Mouse (Mus musculus) heart, adult 8-10 months (tissue): ENCODE measurements around the gene Olfr1250. TPM values are rescaled to one million over a fixed set of nuclear protein-coding genes. Genes with fewer than 3 reads are reported as not detected.
"Not testable (repeated sequence)": the region's sequence is repeated elsewhere in the genome, so short reads cannot be mapped to it uniquely, and the experiment has no call there.

ENCODE experiments used
- DNase-seq: peaks from one replicate; pipeline ENCODE4 v3.0.0; 2022; ENCODE audit warnings: low spot score
- total RNA-seq, 4 experiments: library from RNA; stranded (reverse); gene quantifications; 2 replicates each; pipeline ENCODE4 v1.2.4; 2022

The Olfr1250 gene
- total RNA-seq, result not detected

DNA sequence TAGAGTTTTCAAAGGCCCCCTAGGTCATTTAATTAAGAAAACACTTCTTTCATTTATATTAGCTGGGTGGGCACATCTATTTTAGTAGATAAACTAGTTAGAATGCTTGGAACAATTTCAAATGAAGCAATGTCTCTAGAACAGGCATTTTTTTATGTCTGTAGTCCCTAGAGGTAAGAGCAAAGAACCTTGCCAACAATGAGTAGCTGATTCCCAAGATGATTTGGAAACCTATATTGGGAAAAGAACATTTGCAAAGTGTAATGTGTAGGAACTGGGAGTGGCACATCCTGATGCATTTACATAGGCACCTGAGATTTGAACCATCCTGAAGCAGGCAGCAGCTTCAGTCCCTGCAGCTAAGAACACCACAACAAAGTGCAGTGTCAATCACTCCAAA lies at the start of gene Olfr1250:
Gene Olfr1250 (minus strand): TSS at position 101 of the 400 bp plus-strand sequence.
- no peak for DNase-seq

DNA sequence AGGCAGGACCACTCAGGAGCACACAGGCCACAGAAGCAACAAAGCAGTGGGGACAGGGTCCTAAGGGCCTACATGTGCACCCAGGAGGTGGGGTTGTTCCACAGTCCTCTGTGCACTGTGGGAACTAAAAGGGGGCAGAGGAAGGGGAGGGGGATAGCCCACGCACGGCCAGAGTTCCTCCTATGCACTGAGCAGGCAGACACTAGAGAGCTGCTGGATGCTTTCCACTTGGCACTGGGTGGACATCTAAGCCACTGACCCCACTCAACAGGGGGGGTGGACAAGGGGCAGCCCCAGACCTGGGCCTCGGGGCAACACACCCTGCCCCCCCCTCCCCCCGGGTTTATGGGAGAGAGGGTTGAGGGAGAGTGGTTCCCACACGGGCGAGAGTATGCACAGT lies 30.7 kb upstream of the Olfr1250 start:
- no peak for DNase-seq

DNA sequence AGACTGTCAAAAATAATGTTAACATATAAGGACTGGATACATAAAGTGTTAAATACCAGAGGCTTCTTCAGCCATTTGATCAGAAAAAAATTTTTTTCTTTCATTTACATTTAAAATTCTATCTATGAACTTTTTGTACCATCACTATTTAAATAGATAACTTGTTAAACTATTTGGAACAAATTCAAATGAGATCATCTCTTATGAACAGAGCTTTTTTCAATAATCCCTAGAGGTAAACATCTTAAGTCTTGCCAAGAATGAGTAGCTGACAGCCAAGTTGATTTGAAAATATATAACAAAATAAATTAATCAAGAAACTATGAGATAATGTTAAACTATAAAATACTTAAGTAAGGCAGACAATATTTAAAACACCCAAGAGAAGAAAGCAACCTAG lies 10.6 kb upstream of the Olfr1250 start, which contains the start of gene Olfr1251:
Gene Olfr1251 (minus strand): TSS at position 101 of the 400 bp plus-strand sequence.
- DNase-seq, result no peak

DNA sequence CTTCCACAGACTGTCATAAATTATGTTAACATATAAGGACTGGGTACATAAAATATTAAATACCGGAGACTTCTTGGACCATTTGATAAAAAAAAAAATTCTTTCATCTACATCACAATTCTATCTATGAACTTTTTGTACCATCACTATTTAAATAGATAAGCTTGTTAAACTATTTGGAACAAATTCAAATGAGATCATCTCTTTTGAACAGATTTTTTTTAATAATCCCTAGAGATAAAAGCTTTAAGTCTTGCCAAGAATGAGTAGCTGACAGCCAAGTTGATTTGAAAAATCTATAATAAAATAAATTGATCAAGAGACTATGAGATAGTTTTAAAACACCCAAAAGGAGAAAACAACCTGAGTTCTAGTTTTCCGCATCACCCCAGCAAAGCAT lies 26.4 kb downstream of the Olfr1250 start, which contains the start of gene Olfr1249:
Gene Olfr1249 (minus strand): TSS at position 101 of the 400 bp plus-strand sequence.
- no peak for DNase-seq

DNA sequence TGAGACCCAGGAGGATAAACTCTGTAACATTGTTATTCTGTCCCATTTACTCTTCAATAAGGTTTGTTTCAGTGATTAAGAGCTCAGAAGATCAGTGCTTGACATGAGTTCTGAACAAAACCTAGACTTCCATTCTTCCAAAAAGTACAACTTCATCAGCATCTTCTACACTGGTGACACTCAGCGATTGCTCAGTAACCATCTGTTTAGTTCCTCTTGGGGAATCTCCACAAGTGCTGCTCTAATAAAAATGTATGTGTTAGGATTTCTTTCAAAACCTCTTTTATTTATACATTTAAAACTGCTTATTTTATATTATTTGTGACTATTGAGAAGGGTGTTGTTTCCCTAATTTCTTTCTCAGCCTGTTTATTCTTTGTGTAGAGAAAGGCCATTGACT lies 43.1 kb downstream of the Olfr1250 start, which contains the start of gene Olfr1248:
Gene Olfr1248 (minus strand): TSS at position 101 of the 400 bp plus-strand sequence.
- DNase-seq, result not testable (repeated sequence)

GRCm38 (mm10) chr2:89614030-89614429 lies 47.2 kb downstream of the Olfr1250 start, which contains the start of gene Olfr1247:
Gene Olfr1247 (minus strand): TSS chr2:89614130.
- no peak for DNase-seq

Other genes starting within 250 kb of the Olfr1250 start
- gene Olfr1239, start 241.1 kb downstream of the Olfr1250 start, total RNA-seq, result not detected
- gene Olfr1240, start 218.5 kb downstream of the Olfr1250 start, total RNA-seq, result not detected
- not detected for gene Olfr1241, start 174.3 kb downstream of the Olfr1250 start, total RNA-seq
- not detected for gene Olfr1242, start 163.1 kb downstream of the Olfr1250 start, total RNA-seq
- not detected for gene Olfr1243, start 130.0 kb downstream of the Olfr1250 start, total RNA-seq
- gene Olfr1245, start 83.0 kb downstream of the Olfr1250 start, total RNA-seq, result not detected
- not detected for gene Olfr1246, start 68.3 kb downstream of the Olfr1250 start, total RNA-seq
- not detected for gene Olfr1247, start 47.3 kb downstream of the Olfr1250 start, total RNA-seq
- not detected for gene Olfr1248, start 43.2 kb downstream of the Olfr1250 start, total RNA-seq
- gene Olfr1249, start 26.5 kb downstream of the Olfr1250 start, total RNA-seq, result not detected
- gene Olfr1251, start 10.5 kb upstream of the Olfr1250 start, total RNA-seq, result not detected
- not detected for gene Olfr1252, start 63.5 kb upstream of the Olfr1250 start, total RNA-seq
- gene Olfr1253, start 95.6 kb upstream of the Olfr1250 start, total RNA-seq, result not detected
- gene Olfr1254, start 132.2 kb upstream of the Olfr1250 start, total RNA-seq, result not detected
- gene Olfr1255, start 150.6 kb upstream of the Olfr1250 start, total RNA-seq, result not detected
- gene Olfr1256, start 180.1 kb upstream of the Olfr1250 start, total RNA-seq, result not detected
- gene Olfr48, start 186.7 kb upstream of the Olfr1250 start, total RNA-seq, result not detected
- gene Olfr1257, start 217.0 kb upstream of the Olfr1250 start, total RNA-seq, result not detected